Mouse (Mus musculus): ENCODE measurements around the gene Krtap10-10.
"Not testable (repeated sequence)": the region's sequence is repeated elsewhere in the genome, so short reads cannot be mapped to it uniquely, and the experiment has no call there.

Krtap10-10 gene

DNA sequence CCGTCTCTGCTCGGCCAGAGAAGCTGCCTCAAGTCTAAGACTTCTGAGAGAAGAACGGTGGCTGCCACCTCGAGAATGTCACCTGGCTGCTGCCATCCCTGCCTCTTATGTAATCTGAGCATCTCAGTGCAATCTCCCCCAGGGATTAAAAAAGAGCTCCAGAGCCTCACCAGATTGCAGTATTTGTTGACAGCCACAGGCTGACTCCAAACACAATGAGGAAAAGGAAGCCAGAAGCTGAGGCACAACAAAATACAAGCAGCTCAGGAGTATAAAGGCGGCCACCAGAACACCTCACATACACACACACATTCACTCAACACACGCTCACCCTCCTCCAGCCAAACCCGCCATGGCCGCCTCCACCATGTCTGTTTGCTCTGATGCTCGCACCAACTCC lies at the start of gene Krtap10-10:
Gene Krtap10-10, plus strand, starts transcription at position 301 of the 400 bp plus-strand sequence.
- in situ Hi-C loops (cut with MboI; ENCODE audit: unreplicated experiment in 2 of 2) = no loop called here

DNA sequence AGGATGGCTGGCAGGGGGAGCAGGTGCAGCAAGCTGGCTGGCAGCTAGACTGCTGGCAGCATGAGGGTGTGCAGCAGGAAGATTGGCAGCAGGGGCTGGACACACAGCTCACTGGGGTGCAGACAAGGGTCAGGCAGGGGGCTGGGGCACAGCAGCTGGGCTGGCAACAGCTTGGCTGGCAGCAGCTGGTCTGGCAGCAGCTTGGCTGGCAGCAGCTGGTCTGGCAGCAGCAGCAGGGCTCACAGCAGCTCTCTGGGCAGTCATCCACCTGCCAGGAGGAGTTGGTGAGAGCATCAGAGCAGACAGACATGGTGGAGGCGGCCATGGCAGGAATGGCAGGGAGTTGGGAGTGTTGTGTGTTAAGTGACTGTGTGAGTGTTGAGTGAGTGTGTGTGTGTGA lies 47.9 kb upstream of the Krtap10-10 start, which contains the start of gene Gm7137:
Gene Gm7137, minus strand, starts transcription at position 325 of the 400 bp plus-strand sequence.
- in situ Hi-C loops (cut with MboI; ENCODE audit: unreplicated experiment in 2 of 2) = not testable (repeated sequence)

- in situ Hi-C loops (cut with MboI; ENCODE audit: unreplicated experiment in 2 of 2) = no loop called here
Observed at GRCm38 (mm10) chr10:77788621-77789020, 47.1 kb upstream of the Krtap10-10 start.

GRCm38 (mm10) chr10:77794976-77795375 lies 40.8 kb upstream of the Krtap10-10 start, which contains the start of gene Gm9639:
TSS of gene Gm9639 (minus strand) at chr10:77795076.
- in situ Hi-C loops (cut with MboI; ENCODE audit: unreplicated experiment in 2 of 2) = no loop called here

DNA sequence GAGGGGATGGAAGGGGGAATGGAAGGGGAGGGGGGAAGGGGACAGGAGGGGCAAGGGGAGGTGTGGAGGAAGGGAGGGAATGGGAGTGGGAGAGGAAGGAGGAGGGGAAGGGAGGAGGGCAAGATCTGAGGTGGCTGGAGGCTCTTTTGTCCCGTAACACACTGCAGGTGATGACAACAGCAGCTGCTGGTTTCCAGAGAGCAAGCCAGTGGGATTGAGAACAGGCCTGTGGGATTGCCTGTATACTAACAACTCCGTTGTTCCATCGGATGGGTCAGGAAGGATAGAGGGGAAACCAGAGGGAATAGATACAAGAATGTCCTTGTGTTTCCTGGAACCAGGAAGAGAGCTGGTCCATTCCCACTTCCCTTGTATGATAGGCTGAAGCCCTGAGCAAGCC lies 38.1 kb upstream of the Krtap10-10 start:
- in situ Hi-C loops (cut with MboI; ENCODE audit: unreplicated experiment in 2 of 2) = no loop called here

- in situ Hi-C loops (cut with MboI; ENCODE audit: unreplicated experiment in 2 of 2) = not testable (repeated sequence)
Observed at GRCm38 (mm10) chr10:77798164-77798920, 37.4 kb upstream of the Krtap10-10 start.

DNA sequence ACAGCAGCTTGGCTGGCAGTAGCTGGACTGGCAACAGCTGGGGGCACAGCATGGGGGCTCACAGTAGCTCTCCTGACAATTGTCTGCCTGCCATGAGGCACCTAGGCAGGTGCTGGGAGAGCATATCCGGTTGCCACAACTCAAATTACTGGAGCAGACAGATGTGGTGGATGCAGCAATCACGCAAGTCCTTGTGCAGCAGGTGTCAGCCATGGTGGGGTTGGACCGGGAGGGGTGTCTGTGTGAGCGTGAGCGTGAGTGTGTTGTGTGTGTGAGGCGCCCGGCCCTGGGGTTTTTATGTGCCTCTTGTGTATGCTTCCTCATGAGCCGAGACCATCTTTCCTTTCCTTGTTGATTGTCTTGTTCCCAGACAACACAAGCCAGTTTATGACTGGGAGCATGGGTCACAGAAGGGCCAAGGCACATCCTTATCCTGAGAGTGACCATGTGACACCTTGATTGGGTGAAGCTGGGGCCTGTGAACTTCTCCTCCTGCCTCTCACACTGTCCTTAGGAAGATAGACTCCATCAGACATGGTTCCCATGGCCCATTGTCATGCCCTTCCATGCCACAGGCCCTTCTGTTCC lies 36.7 kb upstream of the Krtap10-10 start, which contains the start of gene Gm19668:
Gene Gm19668, minus strand, starts transcription at position 213 of the 588 bp plus-strand sequence.
- in situ Hi-C loops (cut with MboI; ENCODE audit: unreplicated experiment in 2 of 2) = no loop called here

GRCm38 (mm10) chr10:77804095-77804494 lies 31.7 kb upstream of the Krtap10-10 start:
- in situ Hi-C loops (cut with MboI; ENCODE audit: unreplicated experiment in 2 of 2) = no loop called here

- in situ Hi-C loops (cut with MboI; ENCODE audit: unreplicated experiment in 2 of 2) = no loop called here
Observed at GRCm38 (mm10) chr10:77811743-77812142, 24.0 kb upstream of the Krtap10-10 start, which contains the start of gene Gm9507. TSS of gene Gm9507 (minus strand) at chr10:77811843.

- in situ Hi-C loops (cut with MboI; ENCODE audit: unreplicated experiment in 2 of 2) = no loop called here
Observed at GRCm38 (mm10) chr10:77814382-77814781, 21.4 kb upstream of the Krtap10-10 start, which contains the start of gene Gm2696. TSS of gene Gm2696 (plus strand) at chr10:77814682.

DNA sequence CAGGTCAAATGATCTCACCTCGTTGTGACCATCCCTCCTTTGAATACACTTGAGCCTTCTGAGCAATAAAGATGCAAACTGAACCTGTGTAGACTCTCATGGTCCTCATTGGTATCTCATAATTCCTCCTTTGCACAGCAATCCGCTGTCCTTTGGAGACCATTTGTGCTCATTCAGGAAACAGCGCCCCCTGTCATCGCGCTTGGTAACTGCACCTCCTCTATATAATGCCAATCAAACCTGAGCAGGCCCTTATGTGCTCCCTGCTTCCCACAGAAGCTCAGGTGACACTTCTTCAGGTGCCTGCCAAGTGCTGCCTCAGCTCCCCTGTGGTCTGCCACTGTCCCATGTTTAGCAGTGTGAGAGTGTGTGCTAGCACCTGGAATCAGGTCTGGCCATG lies 20.2 kb upstream of the Krtap10-10 start:
- in situ Hi-C loops (cut with MboI; ENCODE audit: unreplicated experiment in 2 of 2) = no loop called here

DNA sequence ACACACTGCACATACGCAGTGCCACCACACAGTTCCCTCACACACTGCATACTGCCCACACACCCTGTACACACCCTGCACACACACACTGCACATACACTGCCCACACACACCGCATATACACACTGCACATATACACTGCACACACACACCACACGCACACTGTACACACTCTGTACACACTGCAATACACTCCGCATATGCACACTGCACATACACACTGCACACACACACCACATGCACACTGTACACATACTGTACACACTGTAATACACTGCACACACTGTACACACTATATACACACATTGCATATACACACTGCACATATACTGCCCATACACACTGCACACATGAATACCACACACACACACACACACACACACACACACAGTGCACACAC lies 17.2 kb upstream of the Krtap10-10 start:
- in situ Hi-C loops (cut with MboI; ENCODE audit: unreplicated experiment in 2 of 2) = no loop called here

DNA sequence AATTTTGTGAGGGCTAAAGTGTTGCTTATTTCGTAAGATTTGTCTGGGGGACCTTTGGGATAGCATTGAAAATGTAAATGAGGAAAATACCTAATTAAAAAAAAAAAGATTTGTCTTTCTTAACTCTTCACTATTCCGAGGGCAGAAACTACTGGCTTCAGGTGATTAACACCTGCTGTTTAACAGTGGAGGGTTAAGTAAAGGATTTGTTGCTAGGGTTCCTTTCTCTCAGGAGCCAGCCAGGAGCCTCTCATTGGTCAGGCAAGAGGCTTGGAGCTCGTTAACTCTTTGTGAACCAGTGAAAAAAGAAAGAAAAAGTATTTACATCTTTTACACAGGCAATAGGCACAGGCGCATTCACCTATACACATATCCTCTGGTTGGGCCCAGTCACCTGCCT lies 16.5 kb upstream of the Krtap10-10 start:
- in situ Hi-C loops (cut with MboI; ENCODE audit: unreplicated experiment in 2 of 2) = no loop called here

DNA sequence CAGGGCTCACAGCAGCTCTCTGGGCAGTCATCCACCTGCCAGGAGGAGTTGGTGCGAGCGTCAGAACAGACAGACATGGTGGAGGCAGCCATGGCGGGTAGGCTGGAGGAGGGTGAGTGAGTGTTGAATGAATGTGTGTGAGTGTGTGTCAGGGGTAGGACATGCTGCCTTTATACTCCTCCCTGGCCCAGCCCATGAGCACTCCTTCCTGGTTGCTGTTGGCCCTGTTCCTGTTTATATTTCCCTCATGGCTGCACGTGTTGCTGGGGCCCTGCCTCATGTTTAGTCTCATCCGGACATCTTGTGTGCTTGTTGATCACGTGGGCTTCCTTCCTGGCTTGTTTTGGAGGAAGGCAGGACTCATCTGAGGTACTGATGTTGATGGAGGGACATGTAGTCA lies 8.8 kb upstream of the Krtap10-10 start, which contains the start of gene Krtap10-4:
Gene Krtap10-4, minus strand, starts transcription at position 145 of the 400 bp plus-strand sequence.
- in situ Hi-C loops (cut with MboI; ENCODE audit: unreplicated experiment in 2 of 2) = no loop called here

DNA sequence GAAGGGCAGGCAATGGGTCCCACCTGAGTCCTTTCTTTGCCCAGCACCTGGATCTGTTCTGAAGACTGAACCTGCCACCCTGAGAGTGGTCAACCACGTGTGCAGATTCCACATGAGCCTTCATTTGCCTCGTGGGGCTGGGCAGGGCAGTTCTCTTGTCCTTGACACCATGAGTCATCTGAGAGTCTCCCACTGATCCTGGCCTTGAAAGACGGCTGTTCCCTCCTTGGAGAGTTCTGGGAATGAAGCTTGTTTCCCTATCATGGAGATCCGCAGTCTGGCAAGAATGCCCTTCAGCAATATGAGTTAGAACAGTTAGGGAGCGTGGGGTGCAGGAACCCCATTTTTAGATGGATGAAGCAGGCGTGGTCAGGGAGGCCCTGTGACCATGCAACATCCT lies 3.3 kb downstream of the Krtap10-10 start:
- in situ Hi-C loops (cut with MboI; ENCODE audit: unreplicated experiment in 2 of 2) = no loop called here

- in situ Hi-C loops (cut with MboI; ENCODE audit: unreplicated experiment in 2 of 2) = no loop called here
Observed at GRCm38 (mm10) chr10:77846503-77846902, 10.8 kb downstream of the Krtap10-10 start, which contains the start of gene Gm36176. TSS of gene Gm36176 (plus strand) at chr10:77846803.

GRCm38 (mm10) chr10:77846961-77847360 lies 11.2 kb downstream of the Krtap10-10 start:
- in situ Hi-C loops (cut with MboI; ENCODE audit: unreplicated experiment in 2 of 2) = no loop called here

DNA sequence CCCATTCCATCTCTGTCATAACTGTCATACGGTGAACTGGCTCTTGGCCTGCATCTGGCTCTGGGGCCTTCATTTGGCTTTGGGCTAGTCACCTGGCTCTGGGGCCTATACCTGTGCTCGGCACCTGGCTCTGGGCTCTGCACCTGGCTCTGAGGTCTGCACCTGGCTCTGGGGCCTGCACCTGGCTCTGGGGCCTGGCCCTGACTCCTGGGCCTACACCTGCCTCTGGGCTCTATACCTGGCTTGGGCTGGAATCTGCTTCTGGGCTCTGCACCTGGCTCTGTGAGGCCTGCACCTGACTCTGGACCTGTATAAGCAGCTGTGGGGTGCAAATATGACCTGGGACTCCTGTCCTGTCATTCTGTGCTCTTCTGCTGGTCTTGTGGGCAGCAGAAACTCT lies 11.8 kb downstream of the Krtap10-10 start:
- in situ Hi-C loops (cut with MboI; ENCODE audit: unreplicated experiment in 2 of 2) = no loop called here

GRCm38 (mm10) chr10:77852559-77852958 lies 16.8 kb downstream of the Krtap10-10 start, which contains the start of gene Gm10318:
TSS of gene Gm10318 (plus strand) at chr10:77852859.
- in situ Hi-C loops (cut with MboI; ENCODE audit: unreplicated experiment in 2 of 2) = no loop called here

DNA sequence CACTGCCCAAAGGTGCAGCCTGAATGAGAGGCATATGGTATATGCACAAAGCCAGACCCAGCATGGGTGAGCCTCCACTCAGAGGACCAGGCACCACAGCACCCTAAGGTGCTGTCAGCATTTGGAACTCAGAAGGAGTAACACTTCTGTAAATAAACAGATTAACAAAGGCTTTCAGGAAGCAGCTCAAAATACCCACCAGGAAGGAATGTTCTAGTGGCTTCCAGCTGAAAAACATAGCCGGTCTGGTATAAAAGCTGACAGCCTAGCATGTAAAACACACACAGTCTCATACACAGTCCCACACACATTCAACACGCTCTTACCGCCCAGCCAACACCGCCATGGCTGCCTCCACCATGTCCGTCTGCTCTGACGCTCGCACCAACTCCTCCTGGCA lies 25.9 kb downstream of the Krtap10-10 start, which contains the start of gene Gm3285:
Gene Gm3285, plus strand, starts transcription at position 301 of the 400 bp plus-strand sequence.
- in situ Hi-C loops (cut with MboI; ENCODE audit: unreplicated experiment in 2 of 2) = no loop called here

DNA sequence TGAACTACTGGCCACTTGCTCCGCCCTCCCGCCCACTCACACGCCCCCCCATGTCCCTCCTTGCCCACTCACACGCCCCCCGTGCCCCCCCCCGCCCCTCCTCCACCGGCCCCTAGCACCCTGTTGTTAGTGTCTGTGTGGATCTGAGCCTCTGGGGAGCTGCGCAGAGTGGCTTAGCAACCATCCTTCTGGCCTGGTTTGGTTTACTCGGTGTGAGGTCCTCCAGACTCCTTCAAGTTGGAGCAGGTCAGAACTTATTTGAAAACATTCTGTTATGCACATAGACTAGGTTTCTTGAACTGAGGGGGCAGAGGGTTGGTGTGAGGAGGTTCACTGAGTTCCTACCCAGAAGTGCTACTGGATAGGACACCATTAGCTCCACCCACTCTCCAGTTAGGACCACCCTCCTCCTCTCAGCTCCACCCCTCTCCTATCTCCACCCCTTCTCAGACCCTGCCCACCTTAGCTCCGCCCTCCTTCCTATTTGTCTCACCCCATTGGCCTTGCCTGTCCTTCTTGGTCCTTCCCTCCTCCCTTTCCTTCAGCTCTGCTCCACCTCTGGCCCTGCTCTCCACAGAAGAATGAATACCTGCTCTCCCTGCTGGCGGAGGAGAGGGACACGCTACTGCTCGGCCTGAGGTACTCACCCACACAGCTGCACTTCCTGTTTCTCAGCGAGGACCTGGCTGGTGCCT lies 28.5 kb downstream of the Krtap10-10 start:
- in situ Hi-C loops (cut with MboI; ENCODE audit: unreplicated experiment in 2 of 2) = no loop called here

Data from v-Abl transformed pro-B cells (cell line).